Mouse (Mus musculus): ENCODE measurements at regions not wholly inside any gene's neighbourhood (a gene's known extent, or its start where the extent isn't known, plus 50 kb on each side); places are given as distances from the start of the nearest gene placed in this dataset.

DNA sequence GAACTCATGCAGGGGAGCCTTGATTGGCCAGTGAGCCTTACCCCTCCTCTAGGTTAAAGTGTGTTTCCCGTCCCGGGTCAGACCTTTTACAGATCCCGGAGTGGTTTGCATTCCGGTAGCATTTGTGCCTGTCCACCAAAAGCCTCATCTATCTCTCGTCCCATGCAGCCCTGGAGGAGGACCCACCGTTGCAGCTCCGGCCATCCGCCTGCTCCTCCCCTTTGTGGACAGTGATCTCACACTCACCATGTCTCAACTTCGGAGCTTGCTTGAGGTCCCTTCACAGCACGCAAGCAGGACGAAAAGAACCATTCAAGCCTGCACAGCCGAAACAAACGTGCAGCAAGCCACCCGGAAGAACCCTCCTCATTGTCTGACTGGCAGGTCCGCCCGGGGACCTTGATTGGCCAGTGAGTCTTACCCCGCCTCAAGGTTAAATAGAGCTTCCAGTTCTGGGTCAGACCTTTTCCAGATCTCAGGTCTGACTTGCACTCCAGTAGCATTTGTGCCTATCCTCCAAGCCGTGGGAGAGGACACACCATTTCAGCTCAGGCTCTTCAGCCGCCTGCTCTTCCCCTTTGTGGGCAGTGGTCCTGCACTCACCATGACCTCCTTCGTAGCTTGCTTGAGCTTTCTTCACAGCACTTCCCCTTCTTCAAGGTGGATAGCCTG is 84.8 kb upstream of the Mettl4 start:
- TF ChIP-seq CTCF (IDR thresholded peaks at IDR 0.05) (no peak), POLR2A (IDR thresholded peaks at IDR 0.05; ENCODE audit: insufficient read depth, low read depth, low read length) (peak; percentile 72)

Data from heart, adult 2 months (tissue).